Mouse (Mus musculus): Measurements from ENCODE around the gene Wipf3.

The Wipf3 gene

GRCm38 (mm10) chr6:54432806-54433545 lies 3.6 kb downstream of the Wipf3 start:
- no peak for DNase-seq

- DNase-seq, result no peak
These were observed 4.8 kb downstream of the Wipf3 start for GRCm38 (mm10) chr6:54434171-54434570.

- DNase-seq, result no peak
These were observed 6.3 kb downstream of the Wipf3 start for GRCm38 (mm10) chr6:54435663-54436062.

- no peak for DNase-seq
These were observed 6.9 kb downstream of the Wipf3 start for GRCm38 (mm10) chr6:54436286-54436685.

- DNase-seq, result no peak
These were observed 9.1 kb downstream of the Wipf3 start for GRCm38 (mm10) chr6:54438510-54438909.

- no peak for DNase-seq
These were observed 11.3 kb downstream of the Wipf3 start for GRCm38 (mm10) chr6:54440658-54441057.

- DNase-seq, result no peak
These were observed 14.3 kb downstream of the Wipf3 start for GRCm38 (mm10) chr6:54443657-54444056.

GRCm38 (mm10) chr6:54444086-54444485 lies 14.7 kb downstream of the Wipf3 start:
- DNase-seq, result no peak

- DNase-seq, result no peak
These were observed 15.9 kb downstream of the Wipf3 start for GRCm38 (mm10) chr6:54445249-54445818.

GRCm38 (mm10) chr6:54447353-54447752 lies 17.9 kb downstream of the Wipf3 start:
- DNase-seq, result no peak

- no peak for DNase-seq
These were observed 30.3 kb downstream of the Wipf3 start for GRCm38 (mm10) chr6:54459661-54460060.

GRCm38 (mm10) chr6:54460172-54460914 lies 30.9 kb downstream of the Wipf3 start:
- DNase-seq, result no peak

GRCm38 (mm10) chr6:54460915-54461671 lies 31.7 kb downstream of the Wipf3 start:
- peak; percentile 59 for DNase-seq

GRCm38 (mm10) chr6:54462766-54463165 lies 33.4 kb downstream of the Wipf3 start:
- DNase-seq, result no peak

- no peak for DNase-seq
These were observed 34.5 kb downstream of the Wipf3 start for GRCm38 (mm10) chr6:54463701-54464458.

- no peak for DNase-seq
These were observed 35.5 kb downstream of the Wipf3 start for GRCm38 (mm10) chr6:54464926-54465325.

GRCm38 (mm10) chr6:54467371-54467770 lies 38.0 kb downstream of the Wipf3 start:
- DNase-seq, result no peak

- no peak for DNase-seq
These were observed 42.5 kb downstream of the Wipf3 start for GRCm38 (mm10) chr6:54471866-54472265.

GRCm38 (mm10) chr6:54472846-54473715 lies 43.7 kb downstream of the Wipf3 start:
- DNase-seq, result no peak

- DNase-seq, result no peak
These were observed 46.7 kb downstream of the Wipf3 start for GRCm38 (mm10) chr6:54475926-54476667.

Measured in cerebellum, adult 8-10 months (tissue).